Mouse (Mus musculus) hindbrain, embryonic 16.5 days (tissue): ENCODE results near the gene Ppp1r2. TPM values are rescaled to one million over a fixed set of nuclear protein-coding genes. Genes with fewer than 3 reads are reported as not detected.

Experiments used
- ATAC-seq: fragments of 200-750 bp; cut with Nextera tagmentation; 2 replicates; pipeline ENCODE4 v1.8.0; 2017; ENCODE audit warnings: moderate TSS enrichment, moderate library complexity
- H3K27ac ChIP-seq: fragments of 300-500 bp; sonication (generic); 2 replicates; pipeline ENCODE4 v1.5.1; 2014; ENCODE audit warnings: low read depth, mild to moderate bottlenecking, control low read depth, low read length, moderate library complexity
- H3K27me3 ChIP-seq: fragments of 300-500 bp; sonication (generic); replicated peaks from 2 replicates; pipeline ENCODE4 v1.6.1; 2014; ENCODE audit warnings: low read length; ENCODE audit not compliant: control insufficient read depth, insufficient read depth
- H3K36me3 ChIP-seq: fragments of 300-500 bp; sonication (generic); 2 replicates; pipeline ENCODE4 v1.6.1; 2014; ENCODE audit warnings: mild to moderate bottlenecking, low read length, moderate library complexity, mixed read lengths; ENCODE audit not compliant: control insufficient read depth, insufficient read depth
- H3K4me1 ChIP-seq: fragments of 300-500 bp; sonication (generic); 2 replicates; pipeline ENCODE4 v1.6.1; 2014; ENCODE audit warnings: low read depth, low read length; ENCODE audit not compliant: control insufficient read depth, insufficient read depth
- H3K4me2 ChIP-seq: fragments of 300-500 bp; sonication (generic); 2 replicates; pipeline ENCODE4 v1.6.1; 2014; ENCODE audit warnings: mild to moderate bottlenecking, low read length, control low read depth, moderate library complexity
- H3K4me3 ChIP-seq: fragments of 300-500 bp; sonication (generic); 2 replicates; pipeline ENCODE4 v1.5.1; 2014; ENCODE audit warnings: mild to moderate bottlenecking, low read length, control low read depth, moderate library complexity
- H3K9ac ChIP-seq: fragments of 300-500 bp; sonication (generic); 2 replicates; pipeline ENCODE4 v1.6.1; 2014; ENCODE audit warnings: low read depth, mild to moderate bottlenecking, control low read depth, low read length, moderate library complexity
- H3K9me3 ChIP-seq: fragments of 300-500 bp; sonication (generic); 2 replicates; pipeline ENCODE4 v1.6.1; 2014; ENCODE audit warnings: mild to moderate bottlenecking, low read length, moderate library complexity; ENCODE audit not compliant: control insufficient read depth
- WGBS: fragments of 180-500 bp; shearing (Covaris S2); extraction: QIAGEN DNeasy Blood & Tissue Kit; methylation state at CpG from one replicate; pipeline ENCODE4 v1.1.7; 2014; 5-methylcytosine and 5-hydroxymethylcytosine counted together
- polyA plus RNA-seq: library from polyadenylated mRNA; unstranded; fragments of >200 nt; fragmentation: Nextera tagmentation; extraction: Ambion mirVana; gene quantifications from 2 replicates; pipeline ENCODE4 v1.2.1, GENCODE M21; 2015

The Ppp1r2 gene
- polyA plus RNA-seq, 1 experiment from 2014 or later: 95.0 TPM

GRCm38 (mm10) chr16:31299164-31299959 is 24.3 kb upstream of the Ppp1r2 start:
- ATAC-seq: peak; percentile 75
- Histone ChIP-seq H3K9ac (peak overlapping the region; percentile 27; the same call in 1 of the 2 replicates), H3K27ac (peak overlapping the region; percentile 34; the same call in 1 of the 2 replicates), H3K27me3 (no peaks in the 10 kb centered on the region), H3K4me1 (peaks cover 11% of the 10 kb centered on the region), H3K36me3 (no peaks in the 10 kb centered on the region), H3K4me2 (0 out of 2 replicates have a peak overlapping the region, but pooled peaks have one; percentile 20), H3K4me3 (no peak overlapping the region), H3K9me3 (no peaks in the 10 kb centered on the region)
- WGBS: 30% methylated on average over 11 of the region's 11 CpGs

- H3K4me1 ChIP-seq: peaks cover 11% of the 10 kb centered on the region
- WGBS: 93% methylated on average over 7 of the region's 7 CpGs
- H3K9ac ChIP-seq: no peak overlapping the region
- H3K36me3 ChIP-seq: no peaks in the 10 kb centered on the region
- H3K27me3 ChIP-seq: no peaks in the 10 kb centered on the region
- no peaks in the 10 kb centered on the region for H3K9me3 ChIP-seq
- no peak overlapping the region for H3K4me2 ChIP-seq
- H3K27ac ChIP-seq: no peak overlapping the region
- no peak overlapping the region for H3K4me3 ChIP-seq
- no peak for ATAC-seq
Measured at GRCm38 (mm10) chr16:31297113-31297512, 22.0 kb upstream of the Ppp1r2 start.

GRCm38 (mm10) chr16:31293761-31294160 is 18.7 kb upstream of the Ppp1r2 start:
- H3K4me2 ChIP-seq: no peak overlapping the region
- WGBS: 81% methylated on average over 4 of the region's 4 CpGs

GRCm38 (mm10) chr16:31290751-31291365 is 15.8 kb upstream of the Ppp1r2 start:
- Histone ChIP-seq H3K27ac (no peak overlapping the region), H3K36me3 (no peaks in the 10 kb centered on the region), H3K4me1 (no peaks in the 10 kb centered on the region), H3K9me3 (no peaks in the 10 kb centered on the region), H3K9ac (no peak overlapping the region), H3K4me3 (no peak overlapping the region), H3K27me3 (no peaks in the 10 kb centered on the region), H3K4me2 (no peak overlapping the region)
- 83% methylated on average over 7 of the region's 7 CpGs for WGBS
- no peak for ATAC-seq

More at GRCm38 (mm10) chr16:31293761-31294160, 18.7 kb upstream of the Ppp1r2 start:
- H3K4me3 ChIP-seq: no peak overlapping the region
- no peaks in the 10 kb centered on the region for H3K36me3 ChIP-seq
- H3K4me1 ChIP-seq: no peaks in the 10 kb centered on the region
- no peaks in the 10 kb centered on the region for H3K9me3 ChIP-seq
- no peaks in the 10 kb centered on the region for H3K27me3 ChIP-seq
- no peak overlapping the region for H3K9ac ChIP-seq
- ATAC-seq: no peak
- H3K27ac ChIP-seq: no peak overlapping the region

- no peak overlapping the region for H3K4me3 ChIP-seq
- no peaks in the 10 kb centered on the region for H3K4me1 ChIP-seq
- no peaks in the 10 kb centered on the region for H3K27me3 ChIP-seq
- H3K27ac ChIP-seq: no peak overlapping the region
- no peaks in the 10 kb centered on the region for H3K36me3 ChIP-seq
- H3K9ac ChIP-seq: no peak overlapping the region
- no peaks in the 10 kb centered on the region for H3K9me3 ChIP-seq
- H3K4me2 ChIP-seq: no peak overlapping the region
- ATAC-seq: no peak
- 56% methylated on average over 10 of the region's 10 CpGs for WGBS
Measured at GRCm38 (mm10) chr16:31290281-31290680, 15.2 kb upstream of the Ppp1r2 start.

- Histone ChIP-seq H3K36me3 (no peaks in the 10 kb centered on the region), H3K4me2 (no peak overlapping the region), H3K9ac (no peak overlapping the region), H3K4me1 (no peaks in the 10 kb centered on the region), H3K4me3 (no peak overlapping the region), H3K27ac (no peak overlapping the region), H3K9me3 (no peaks in the 10 kb centered on the region), H3K27me3 (no peaks in the 10 kb centered on the region)
- ATAC-seq: no peak
- 86% methylated on average over 3 of the region's 3 CpGs for WGBS
Measured at GRCm38 (mm10) chr16:31287712-31288111, 12.6 kb upstream of the Ppp1r2 start.

- no peak for ATAC-seq
- Histone ChIP-seq H3K27me3 (no peaks in the 10 kb centered on the region), H3K4me2 (no peak overlapping the region), H3K4me3 (no peak overlapping the region), H3K9ac (no peak overlapping the region), H3K27ac (no peak overlapping the region), H3K36me3 (no peaks in the 10 kb centered on the region), H3K4me1 (no peaks in the 10 kb centered on the region), H3K9me3 (no peaks in the 10 kb centered on the region)
- whole genome bisulfite sequencing: 92% methylated on average over 11 of the region's 11 CpGs
Measured at GRCm38 (mm10) chr16:31286801-31287488, 11.9 kb upstream of the Ppp1r2 start.

GRCm38 (mm10) chr16:31281981-31282380 is 6.9 kb upstream of the Ppp1r2 start:
- Histone ChIP-seq H3K4me1 (no peaks in the 10 kb centered on the region), H3K36me3 (no peaks in the 10 kb centered on the region), H3K27ac (no peak overlapping the region), H3K27me3 (no peaks in the 10 kb centered on the region), H3K9ac (no peak overlapping the region), H3K4me2 (no peak overlapping the region), H3K9me3 (no peaks in the 10 kb centered on the region), H3K4me3 (no peak overlapping the region)
- no peak for ATAC-seq
- 83% methylated on average over 2 of the region's 2 CpGs for WGBS

- Histone ChIP-seq H3K9me3 (no peaks in the 10 kb centered on the region), H3K4me3 (no peak overlapping the region), H3K27ac (no peak overlapping the region), H3K4me1 (no peaks in the 10 kb centered on the region), H3K36me3 (no peaks in the 10 kb centered on the region), H3K9ac (no peak overlapping the region), H3K27me3 (no peaks in the 10 kb centered on the region), H3K4me2 (no peak overlapping the region)
- 87% methylated on average over 4 of the region's 4 CpGs for WGBS
- no peak for ATAC-seq
Measured at GRCm38 (mm10) chr16:31280176-31280575, 5.1 kb upstream of the Ppp1r2 start.
